Mouse (Mus musculus): ENCODE data around the gene Grin1.
A peak's percentile ranks its signal among the peaks of the same experiment; 100 is the strongest.

Grin1 gene

GRCm38 (mm10) chr2:25318119-25318966, 644 bp downstream of the Grin1 start:
- DNase-seq (ENCODE audit: low spot score), result no peak

DNA sequence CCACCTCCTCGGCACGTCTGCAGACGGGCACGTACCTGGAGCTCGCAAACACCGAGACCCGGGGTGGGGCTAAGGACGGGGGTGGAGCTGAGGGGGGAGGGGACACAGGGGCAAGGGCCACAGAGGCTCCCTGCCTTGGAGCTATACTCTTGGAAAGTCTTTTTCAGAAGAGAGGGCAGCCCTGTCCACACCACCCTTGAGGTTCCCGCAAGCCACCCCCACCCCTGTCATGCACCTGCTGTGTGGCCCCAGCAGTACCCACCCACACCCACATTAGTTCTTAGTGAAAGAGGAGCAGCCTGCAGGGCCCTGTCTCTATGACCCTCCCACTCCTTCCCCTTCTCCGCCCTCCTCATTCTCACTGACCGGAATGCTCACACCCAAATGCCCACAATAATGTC, 7.5 kb downstream of the Grin1 start:
- peak; percentile 14 for DNase-seq (ENCODE audit: low spot score)

DNA sequence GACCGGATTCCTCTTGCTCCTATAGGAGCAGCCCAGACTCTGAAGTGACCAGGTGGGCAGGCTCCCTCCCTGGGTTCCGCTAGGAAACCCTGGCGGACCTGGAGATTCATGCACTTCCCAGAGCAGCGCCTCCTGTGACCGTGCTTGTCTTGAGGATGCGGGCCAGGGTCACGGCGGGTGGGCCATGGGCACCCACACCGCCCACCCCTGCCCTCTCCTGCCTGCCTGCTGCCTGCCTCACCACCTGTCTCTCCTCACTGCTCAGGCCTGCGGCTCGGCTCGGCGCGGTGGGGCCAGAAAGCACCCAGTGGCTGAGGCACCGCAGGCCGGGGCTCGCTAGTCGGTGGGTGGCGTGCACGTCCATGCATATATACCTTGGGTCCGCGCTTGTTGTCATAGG, 8.0 kb downstream of the Grin1 start:
- no peak for DNase-seq (ENCODE audit: low spot score)

DNA sequence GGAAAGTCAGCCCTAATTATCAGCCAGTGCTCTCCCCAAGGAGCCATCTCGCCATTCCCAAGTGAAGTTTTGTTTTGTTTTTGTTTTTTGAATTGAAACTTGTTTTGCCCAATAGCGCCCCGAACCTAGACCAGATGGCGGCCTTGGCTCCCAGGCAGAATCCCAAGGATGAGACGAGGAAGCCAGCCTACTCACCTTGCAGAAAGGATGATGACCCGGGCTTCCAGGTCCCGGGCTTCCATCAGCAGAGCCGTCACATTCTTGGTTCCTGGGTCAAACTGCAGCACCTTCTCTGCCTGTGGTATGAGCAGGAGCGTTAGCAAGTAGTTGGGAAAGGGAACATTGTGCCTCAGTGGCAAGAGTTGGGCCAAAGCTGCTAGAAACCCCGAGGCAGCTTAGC, 8.8 kb downstream of the Grin1 start:
- DNase-seq (ENCODE audit: low spot score), result no peak

GRCm38 (mm10) chr2:25305587-25306359, 13.2 kb downstream of the Grin1 start:
- no peak for DNase-seq (ENCODE audit: low spot score)

GRCm38 (mm10) chr2:25304657-25305541, 14.1 kb downstream of the Grin1 start:
- DNase-seq (ENCODE audit: low spot score), result peak; percentile 32

DNA sequence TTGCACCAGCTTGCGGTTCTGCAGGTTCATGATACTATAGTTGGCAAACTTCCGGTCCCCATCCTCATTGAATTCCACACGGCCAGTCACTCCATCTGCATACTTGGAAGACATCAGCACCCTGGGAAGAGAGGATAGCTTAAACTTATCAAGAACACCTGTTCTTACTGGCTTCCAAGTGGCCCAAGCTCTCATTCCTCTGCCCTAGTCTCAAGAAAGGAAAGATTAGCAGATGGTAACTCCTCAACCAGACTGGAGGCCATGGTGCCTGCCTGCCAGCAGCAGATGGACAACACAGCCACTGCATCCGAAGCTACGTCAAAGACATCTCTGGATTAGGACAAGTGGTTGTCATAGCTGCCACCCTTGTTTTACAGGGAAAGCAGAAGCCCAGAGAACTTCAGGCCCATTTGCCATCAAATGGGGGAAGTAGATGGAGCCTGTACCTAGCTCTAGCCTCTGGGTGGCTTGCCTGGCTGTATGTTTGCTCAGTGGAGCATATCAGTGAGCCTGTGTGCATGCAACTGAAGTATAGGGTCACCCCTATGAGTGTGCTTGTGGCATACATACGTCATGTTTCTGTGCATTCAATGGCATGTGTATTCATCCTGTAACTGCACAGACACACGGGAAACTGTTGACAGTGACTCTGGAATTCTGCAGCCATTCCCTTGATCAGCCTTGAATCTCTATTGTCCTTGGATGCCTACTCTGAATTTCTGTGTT, 14.9 kb downstream of the Grin1 start:
- no peak for DNase-seq (ENCODE audit: low spot score)

- no peak for DNase-seq (ENCODE audit: low spot score)
Observed at GRCm38 (mm10) chr2:25303452-25303851, 15.5 kb downstream of the Grin1 start.

GRCm38 (mm10) chr2:25298046-25298445, 20.9 kb downstream of the Grin1 start:
- no peak for DNase-seq (ENCODE audit: low spot score)

- DNase-seq (ENCODE audit: low spot score), result no peak
Observed at GRCm38 (mm10) chr2:25297093-25297492, 21.9 kb downstream of the Grin1 start.

DNA sequence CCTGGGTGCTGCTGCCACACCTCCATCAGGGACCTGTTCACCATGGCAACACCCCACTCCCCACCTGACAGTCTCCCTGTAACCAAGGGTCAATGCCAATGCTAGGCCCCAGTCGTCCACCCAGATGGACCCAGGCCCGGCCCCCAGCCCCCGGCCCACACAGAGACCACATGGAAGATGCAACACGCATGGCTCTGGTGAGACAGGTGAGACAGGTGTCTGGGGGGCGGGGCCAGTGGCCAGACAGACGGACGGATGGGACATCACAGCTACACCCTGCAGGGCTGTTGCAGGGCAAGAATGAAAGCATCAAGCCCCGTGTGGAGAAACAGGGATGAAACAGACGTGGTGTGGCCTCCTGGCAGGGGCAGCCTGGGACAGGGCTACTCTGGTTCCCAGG, 25.3 kb downstream of the Grin1 start:
- no peak for DNase-seq (ENCODE audit: low spot score)

GRCm38 (mm10) chr2:25292856-25293255, 26.1 kb downstream of the Grin1 start:
- DNase-seq (ENCODE audit: low spot score), result peak; percentile 9

- no peak for DNase-seq (ENCODE audit: low spot score)
Observed at GRCm38 (mm10) chr2:25292054-25292544, 26.9 kb downstream of the Grin1 start.

DNA sequence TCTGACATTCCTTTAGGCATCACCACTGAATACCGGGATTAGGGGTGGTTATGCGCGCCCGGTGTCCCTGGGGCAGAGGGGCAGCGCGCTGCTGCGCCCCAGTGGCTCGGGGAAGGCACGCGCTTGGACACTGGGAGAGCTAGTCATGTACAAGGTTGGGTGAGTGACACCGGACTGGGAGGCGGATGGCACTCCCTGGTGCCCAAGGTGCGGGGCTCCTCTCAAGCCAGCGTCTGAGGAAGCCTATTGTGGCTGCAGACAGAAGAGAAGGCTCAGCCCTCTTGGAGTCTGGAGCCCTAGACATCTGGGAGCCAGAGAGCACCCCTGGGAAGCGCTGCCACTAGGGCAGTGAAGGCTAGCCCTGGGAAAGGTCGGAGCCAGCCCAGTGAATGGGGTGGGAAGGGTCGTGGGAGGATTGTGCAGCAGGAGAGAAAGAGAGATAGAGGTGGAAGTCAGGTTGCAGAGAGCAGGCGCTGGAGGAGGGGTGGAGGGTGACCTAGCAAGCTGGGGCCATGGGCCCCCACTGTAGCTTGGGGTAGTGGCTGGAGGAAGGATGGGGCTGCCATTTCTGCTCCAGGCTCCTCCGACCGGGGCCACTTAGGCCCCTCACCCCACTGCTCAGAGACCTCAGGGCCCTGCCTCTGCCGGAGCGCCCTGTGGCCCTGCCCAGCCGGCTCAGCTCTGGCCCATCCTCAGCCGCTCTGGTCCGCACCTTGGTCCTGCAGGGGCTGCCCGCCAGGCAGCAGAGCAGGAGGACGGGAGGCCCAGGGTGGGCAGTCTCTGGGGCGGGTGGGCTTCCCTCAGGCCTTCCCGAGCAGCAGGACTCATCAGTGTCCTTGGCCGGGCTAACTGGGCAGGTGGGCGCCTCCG, 27.6 kb downstream of the Grin1 start:
- no peak for DNase-seq (ENCODE audit: low spot score)

GRCm38 (mm10) chr2:25290816-25291130, 28.2 kb downstream of the Grin1 start:
- no peak for DNase-seq (ENCODE audit: low spot score)

DNA sequence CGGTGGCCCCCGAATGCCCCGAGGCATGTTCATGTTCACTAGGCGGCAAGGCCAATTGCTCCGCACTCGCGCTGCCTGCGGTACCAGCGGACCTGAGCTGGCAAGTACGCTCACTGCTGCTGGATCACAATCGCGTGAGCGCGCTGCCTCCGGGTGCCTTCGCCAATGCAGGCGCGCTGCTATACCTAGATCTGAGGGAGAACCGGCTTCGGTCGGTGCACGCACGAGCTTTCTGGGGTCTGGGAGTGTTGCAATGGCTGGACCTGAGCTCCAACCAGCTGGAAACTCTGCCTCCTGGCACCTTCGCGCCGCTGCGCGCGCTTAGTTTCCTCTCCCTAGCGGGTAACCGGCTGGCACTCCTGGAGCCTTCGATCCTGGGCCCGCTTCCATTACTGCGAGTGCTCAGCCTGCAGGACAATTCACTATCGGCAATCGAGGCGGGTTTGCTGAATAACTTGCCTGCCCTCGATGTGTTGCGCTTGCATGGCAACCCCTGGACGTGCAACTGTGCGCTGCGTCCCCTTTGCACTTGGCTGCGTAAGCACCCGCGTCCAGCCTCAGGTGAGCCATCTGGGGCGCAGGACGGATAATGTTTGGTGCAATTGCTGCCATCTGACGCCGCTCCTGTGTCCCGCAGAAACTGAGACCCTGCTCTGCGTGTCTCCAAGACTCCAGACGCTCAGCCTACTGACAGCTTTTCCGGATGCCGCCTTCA, 28.7 kb downstream of the Grin1 start:
- DNase-seq (ENCODE audit: low spot score), result no peak

DNA sequence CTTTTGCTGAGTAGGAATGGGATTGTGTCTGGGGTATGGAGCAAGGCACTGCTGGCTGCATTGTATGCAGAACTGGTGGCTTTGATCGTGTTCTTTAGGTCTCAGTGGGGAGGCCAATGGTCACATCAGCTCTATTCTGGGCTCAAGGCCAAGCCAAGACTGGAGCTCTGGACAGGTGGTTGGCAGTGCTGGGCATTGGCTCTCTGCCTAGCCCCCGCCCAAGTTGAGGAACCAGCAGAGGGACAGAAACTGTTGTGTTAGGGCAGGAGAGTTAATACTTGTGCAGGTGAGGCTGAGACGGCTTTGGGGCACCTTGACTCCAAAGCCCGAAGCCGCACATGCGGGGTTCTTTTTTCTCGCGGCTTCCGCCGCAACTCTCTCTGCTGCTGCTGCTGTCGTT, 29.3 kb downstream of the Grin1 start, which contains the start of gene Lrrc26:
Gene Lrrc26, plus strand, starts transcription at position 265 of the 400 bp plus-strand sequence.
- no peak for DNase-seq (ENCODE audit: low spot score)

- DNase-seq (ENCODE audit: low spot score), result no peak
Observed at GRCm38 (mm10) chr2:25288734-25289345, 30.1 kb downstream of the Grin1 start.

- no peak for DNase-seq (ENCODE audit: low spot score)
Observed at GRCm38 (mm10) chr2:25287927-25288649, 30.9 kb downstream of the Grin1 start, which contains the start of gene Tmem210. TSS of gene Tmem210 (plus strand) at chr2:25288145.
